Mouse (Mus musculus): ENCODE results near the gene Armh3.

DNA sequence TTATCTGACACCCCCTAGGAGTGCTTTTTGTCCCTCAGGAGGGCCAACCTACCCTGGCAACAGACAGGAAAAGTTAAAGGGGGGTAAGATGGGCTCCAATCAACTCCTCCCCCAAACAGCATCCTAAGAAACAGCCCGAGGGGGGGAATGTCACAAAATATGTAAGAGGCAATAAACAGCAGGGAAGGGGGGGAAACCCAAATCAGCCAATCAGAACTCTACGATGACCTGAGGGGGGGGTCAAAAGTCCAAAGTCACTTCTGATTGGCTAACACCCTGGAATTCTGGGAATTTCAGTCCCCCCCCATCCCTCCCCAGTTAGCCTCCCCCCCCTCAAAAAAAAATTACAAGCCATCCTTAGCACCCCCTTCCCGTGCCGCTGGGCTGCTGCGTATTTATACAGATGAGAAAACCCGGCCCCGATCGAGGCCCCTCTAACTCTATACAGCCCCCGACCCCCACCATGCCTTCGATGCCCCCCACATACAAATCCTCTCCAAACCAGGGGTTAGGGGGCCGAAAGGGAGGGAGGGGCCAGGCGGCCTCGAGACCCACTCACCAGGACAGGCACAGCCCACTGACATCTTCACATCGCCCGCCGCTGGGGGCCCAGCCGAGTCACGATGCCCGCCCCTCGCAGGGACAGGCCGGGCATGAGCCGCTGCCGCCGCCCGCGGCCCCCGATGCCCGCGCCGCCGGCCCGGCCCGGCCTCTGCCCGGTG lies 46.1 kb upstream of the Armh3 start, which contains the start of gene Pprc1:
- TF ChIP-seq GATA1 (IDR thresholded peaks at IDR 0.05; ENCODE audit: borderline replicate concordance, low read length), result no peak
- TF ChIP-seq FLI1 (IDR thresholded peaks at IDR 0.05; ENCODE audit: low read length), result no peak

Data from megakaryocyte, embryonic 14.5 days (primary cell).